In genomic region chr14:39351979-39352737, GRCm38 (mm10) we compare ENCODE assay signal across 17 mouse cellular contexts.
A peak's percentile ranks its signal among the peaks of the same experiment; 100 is the strongest.
DNase-seq lines count a peak whose midpoint lies in the region; ATAC-seq lines count a peak whose summit lies in the region.
"Had no signal": no experiment of that assay in that cellular context is flagged by ENCODE, and none has a peak within 500 bp of the region (broad histone marks: within the 10 kb centered on the region; RNA-seq: fewer than 3 reads in every experiment).

No protein-coding gene starts in this region.

- DNase-seq in forebrain, embryonic 14.5 days (ENCODE audit: low spot score) = peak; percentile 56
- no peak for DNase-seq in forebrain, embryonic 11.5 days (ENCODE audit: low spot score)
- DNase-seq in midbrain, embryonic 14.5 days = no peak
- DNase-seq in right cerebral cortex, postnatal 4 days = no peak
- DNase-seq: adrenal gland, adult 2 months; adrenal gland, postnatal 10 days; adrenal gland, postnatal 25 days; cerebellum, adult 11-12 months; cerebellum, adult 2 months; cerebellum, adult 9-10 months; cerebellum, postnatal 10 days; cerebellum, postnatal 25 days had no signal

- H3K4me2 ChIP-seq in forebrain, embryonic 14.5 days (ENCODE audit: low read length) = no peak overlapping the region
- no peak overlapping the region for H3K4me2 ChIP-seq in forebrain, embryonic 11.5 days (ENCODE audit: low read depth, low read length, severe bottlenecking)
- H3K4me2 ChIP-seq in midbrain, embryonic 16.5 days (ENCODE audit: low read length) = no peak overlapping the region
- H3K4me2 ChIP-seq in midbrain, embryonic 14.5 days (ENCODE audit: low read length) = no peak overlapping the region
- no peak overlapping the region for H3K4me2 ChIP-seq in forebrain, embryonic 16.5 days (ENCODE audit: low read length)
- no peak overlapping the region for H3K4me2 ChIP-seq in kidney, embryonic 16.5 days (replicated peaks; ENCODE audit: low read depth, low read length)
- H3K4me2 ChIP-seq: embryonic facial prominence, embryonic 12.5 days had no signal

- H3K9me3 ChIP-seq in forebrain, embryonic 14.5 days (replicated peaks; ENCODE audit: control insufficient read depth, low read length) = no peaks in the 10 kb centered on the region
- no peaks in the 10 kb centered on the region for H3K9me3 ChIP-seq in forebrain, embryonic 11.5 days (ENCODE audit: control insufficient read depth, low read length)
- no peaks in the 10 kb centered on the region for H3K9me3 ChIP-seq in midbrain, embryonic 16.5 days (replicated peaks; ENCODE audit: control insufficient read depth, low read length, poor library complexity, severe bottlenecking)
- H3K9me3 ChIP-seq in midbrain, embryonic 14.5 days (ENCODE audit: control insufficient read depth, low read length) = no peaks in the 10 kb centered on the region
- no peaks in the 10 kb centered on the region for H3K9me3 ChIP-seq in forebrain, embryonic 16.5 days (ENCODE audit: control insufficient read depth, low read length)
- no peaks in the 10 kb centered on the region for H3K9me3 ChIP-seq in kidney, embryonic 16.5 days (ENCODE audit: low read length)
- H3K9me3 ChIP-seq: embryonic facial prominence, embryonic 10.5 days; embryonic facial prominence, embryonic 12.5 days had no signal

- H3K27me3 ChIP-seq in forebrain, embryonic 14.5 days (replicated peaks; ENCODE audit: control insufficient read depth, insufficient read depth, low read length) = no peaks in the 10 kb centered on the region
- H3K27me3 ChIP-seq in forebrain, embryonic 11.5 days (ENCODE audit: control insufficient read depth, insufficient read depth, low read length) = no peaks in the 10 kb centered on the region
- H3K27me3 ChIP-seq in midbrain, embryonic 16.5 days (ENCODE audit: control insufficient read depth, insufficient read depth, low read depth, low read length) = no peaks in the 10 kb centered on the region
- H3K27me3 ChIP-seq in midbrain, embryonic 14.5 days (ENCODE audit: control insufficient read depth, insufficient read depth, low read length) = no peaks in the 10 kb centered on the region
- H3K27me3 ChIP-seq in forebrain, embryonic 16.5 days (replicated peaks; ENCODE audit: control insufficient read depth, insufficient read depth, low read length) = no peaks in the 10 kb centered on the region
- no peaks in the 10 kb centered on the region for H3K27me3 ChIP-seq in kidney, embryonic 16.5 days (ENCODE audit: insufficient read depth, low read length)
- H3K27me3 ChIP-seq: embryonic facial prominence, embryonic 12.5 days had no signal

- WGBS in forebrain, embryonic 14.5 days = 75% methylated on average over 4 of the region's 4 CpGs
- 79% methylated on average over 4 of the region's 4 CpGs for WGBS in forebrain, embryonic 11.5 days
- WGBS in midbrain, embryonic 16.5 days = 69% methylated on average over 4 of the region's 4 CpGs
- WGBS in midbrain, embryonic 14.5 days = 70% methylated on average over 4 of the region's 4 CpGs
- WGBS in forebrain, embryonic 16.5 days = 58% methylated on average over 4 of the region's 4 CpGs
- WGBS in kidney, embryonic 16.5 days = 73% methylated on average over 4 of the region's 4 CpGs

- H3K36me3 ChIP-seq in forebrain, embryonic 14.5 days (ENCODE audit: control insufficient read depth, insufficient read depth, low read length) = no peaks in the 10 kb centered on the region
- no peaks in the 10 kb centered on the region for H3K36me3 ChIP-seq in forebrain, embryonic 11.5 days (ENCODE audit: control insufficient read depth, insufficient read depth, low read length)
- H3K36me3 ChIP-seq in midbrain, embryonic 16.5 days (ENCODE audit: control insufficient read depth, insufficient read depth, low read length) = no peaks in the 10 kb centered on the region
- no peaks in the 10 kb centered on the region for H3K36me3 ChIP-seq in midbrain, embryonic 14.5 days (ENCODE audit: control insufficient read depth, insufficient read depth, low read length)
- H3K36me3 ChIP-seq in forebrain, embryonic 16.5 days (ENCODE audit: control insufficient read depth, insufficient read depth) = no peaks in the 10 kb centered on the region
- no peaks in the 10 kb centered on the region for H3K36me3 ChIP-seq in kidney, embryonic 16.5 days (ENCODE audit: insufficient read depth, low read length)
- H3K36me3 ChIP-seq: embryonic facial prominence, embryonic 10.5 days; embryonic facial prominence, embryonic 12.5 days had no signal

- H3K4me1 ChIP-seq in forebrain, embryonic 14.5 days (ENCODE audit: control insufficient read depth, insufficient read depth, low read length) = no peaks in the 10 kb centered on the region
- no peaks in the 10 kb centered on the region for H3K4me1 ChIP-seq in forebrain, embryonic 11.5 days (replicated peaks; ENCODE audit: control insufficient read depth, insufficient read depth, low read length)
- H3K4me1 ChIP-seq in midbrain, embryonic 16.5 days (ENCODE audit: control insufficient read depth, insufficient read depth, low read length) = no peaks in the 10 kb centered on the region
- no peaks in the 10 kb centered on the region for H3K4me1 ChIP-seq in midbrain, embryonic 14.5 days (ENCODE audit: control insufficient read depth, insufficient read depth, low read length)
- H3K4me1 ChIP-seq in forebrain, embryonic 16.5 days (replicated peaks; ENCODE audit: control insufficient read depth, insufficient read depth, low read length) = no peaks in the 10 kb centered on the region
- no peaks in the 10 kb centered on the region for H3K4me1 ChIP-seq in kidney, embryonic 16.5 days (ENCODE audit: insufficient read depth, low read length)
- H3K4me1 ChIP-seq: embryonic facial prominence, embryonic 10.5 days; embryonic facial prominence, embryonic 12.5 days had no signal

- H3K27ac ChIP-seq in forebrain, embryonic 14.5 days (ENCODE audit: low read depth, low read length) = peak overlapping the region; percentile 40; the same call in 1 of the 2 replicates
- H3K27ac ChIP-seq in forebrain, embryonic 11.5 days (ENCODE audit: low read depth, low read length) = no peak overlapping the region
- H3K27ac ChIP-seq in midbrain, embryonic 16.5 days (ENCODE audit: low read length) = no peak overlapping the region
- H3K27ac ChIP-seq in midbrain, embryonic 14.5 days (replicated peaks; ENCODE audit: low read depth, low read length) = no peak overlapping the region
- H3K27ac ChIP-seq in forebrain, embryonic 16.5 days (ENCODE audit: low read length) = peak overlapping the region; percentile 33; the same call in 1 of the 2 replicates
- no peak overlapping the region for H3K27ac ChIP-seq in kidney, embryonic 16.5 days (ENCODE audit: low read length)
- H3K27ac ChIP-seq: embryonic facial prominence, embryonic 10.5 days; embryonic facial prominence, embryonic 12.5 days had no signal

- ATAC-seq in forebrain, embryonic 14.5 days = peak; percentile 86; the same call in 1 of the 2 replicates
- ATAC-seq in forebrain, embryonic 11.5 days (replicated peaks; ENCODE audit: low FRiP score) = no peak
- ATAC-seq in midbrain, embryonic 16.5 days = peak; percentile 54; the same call in 1 of the 2 replicates
- ATAC-seq in midbrain, embryonic 14.5 days (ENCODE audit: low FRiP score, low TSS enrichment) = no peak
- peak; percentile 85 for ATAC-seq in forebrain, embryonic 16.5 days
- ATAC-seq in kidney, embryonic 16.5 days (ENCODE audit: low FRiP score, low TSS enrichment) = no peak

- H3K4me3 ChIP-seq in forebrain, embryonic 14.5 days (ENCODE audit: low read depth, low read length) = no peak overlapping the region
- H3K4me3 ChIP-seq in forebrain, embryonic 11.5 days (ENCODE audit: low read depth, low read length) = no peak overlapping the region
- no peak overlapping the region for H3K4me3 ChIP-seq in midbrain, embryonic 16.5 days (ENCODE audit: low read depth, low read length)
- H3K4me3 ChIP-seq in midbrain, embryonic 14.5 days (replicated peaks; ENCODE audit: low read depth, low read length) = no peak overlapping the region
- H3K4me3 ChIP-seq in forebrain, embryonic 16.5 days (replicated peaks; ENCODE audit: low read length) = no peak overlapping the region
- no peak overlapping the region for H3K4me3 ChIP-seq in kidney, embryonic 16.5 days (ENCODE audit: low read length)
- H3K4me3 ChIP-seq: embryonic facial prominence, embryonic 10.5 days; embryonic facial prominence, embryonic 12.5 days had no signal

- H3K9ac ChIP-seq in forebrain, embryonic 14.5 days (ENCODE audit: low read length) = no peak overlapping the region
- no peak overlapping the region for H3K9ac ChIP-seq in forebrain, embryonic 11.5 days (ENCODE audit: low read length)
- no peak overlapping the region for H3K9ac ChIP-seq in midbrain, embryonic 16.5 days (ENCODE audit: low read depth, low read length)
- no peak overlapping the region for H3K9ac ChIP-seq in midbrain, embryonic 14.5 days (replicated peaks; ENCODE audit: low read length)
- H3K9ac ChIP-seq in forebrain, embryonic 16.5 days (replicated peaks; ENCODE audit: low read depth, low read length) = no peak overlapping the region
- no peak overlapping the region for H3K9ac ChIP-seq in kidney, embryonic 16.5 days (replicated peaks; ENCODE audit: low read length)
- H3K9ac ChIP-seq: embryonic facial prominence, embryonic 12.5 days had no signal

Comparison
In these comparisons a context has a peak if more than half of its experiments do, and no peak if none do; other contexts are left out.
1. ATAC-seq: peak in forebrain, embryonic 14.5 days (single experiment), midbrain, embryonic 16.5 days (single experiment) and forebrain, embryonic 16.5 days (single experiment); none in forebrain, embryonic 11.5 days (single experiment), midbrain, embryonic 14.5 days (single experiment) and kidney, embryonic 16.5 days (single experiment).
2. H3K27ac ChIP-seq: peak in forebrain, embryonic 14.5 days (single experiment) and forebrain, embryonic 16.5 days (single experiment); none in forebrain, embryonic 11.5 days (single experiment), midbrain, embryonic 16.5 days (single experiment), midbrain, embryonic 14.5 days (single experiment) and kidney, embryonic 16.5 days (single experiment).